Mouse (Mus musculus) forebrain, embryonic 15.5 days (tissue): ENCODE measurements at regions not wholly inside any gene's neighbourhood (a gene's known extent, or its start where the extent isn't known, plus 50 kb on each side); places are given as distances from the start of the nearest gene placed in this dataset.

Source experiments
- ATAC-seq: fragments of 200-750 bp; cut with Nextera tagmentation; replicated peaks from 2 replicates; pipeline ENCODE4 v1.8.0; 2017; ENCODE audit warnings: mild to moderate bottlenecking, moderate TSS enrichment, moderate library complexity
- H3K27ac ChIP-seq: fragments of 300-500 bp; sonication (generic); replicated peaks from 2 replicates; pipeline ENCODE4 v1.5.1; 2015; ENCODE audit warnings: mild to moderate bottlenecking, inconsistent platforms
- H3K27me3 ChIP-seq: fragments of 300-500 bp; sonication (generic); 2 replicates; pipeline ENCODE4 v1.6.1; 2015; ENCODE audit warnings: inconsistent platforms
- H3K36me3 ChIP-seq: fragments of 300-500 bp; sonication (generic); 2 replicates; pipeline ENCODE4 v1.6.1; 2015; ENCODE audit warnings: mild to moderate bottlenecking, inconsistent platforms
- H3K4me1 ChIP-seq: fragments of 300-500 bp; sonication (generic); 2 replicates; pipeline ENCODE4 v1.6.1; 2015; ENCODE audit warnings: inconsistent platforms
- H3K4me2 ChIP-seq: fragments of 300-500 bp; sonication (generic); replicated peaks from 2 replicates; pipeline ENCODE4 v1.6.1; 2015; ENCODE audit warnings: mild to moderate bottlenecking, inconsistent platforms
- H3K4me3 ChIP-seq: fragments of 300-500 bp; sonication (generic); 2 replicates; pipeline ENCODE4 v1.5.1; 2015; ENCODE audit warnings: mild to moderate bottlenecking, inconsistent platforms
- H3K9ac ChIP-seq: fragments of 300-500 bp; sonication (generic); replicated peaks from 2 replicates; pipeline ENCODE4 v1.6.1; 2015; ENCODE audit warnings: mild to moderate bottlenecking, inconsistent platforms
- H3K9me3 ChIP-seq: fragments of 300-500 bp; sonication (generic); 2 replicates; pipeline ENCODE4 v1.6.1; 2016; ENCODE audit warnings: inconsistent platforms
- WGBS: fragments of 180-500 bp; shearing (Covaris S2); methylation state at CpG from one replicate; pipeline ENCODE4 v1.1.7; 2015; ENCODE audit warnings: mixed read lengths; 5-methylcytosine and 5-hydroxymethylcytosine counted together

DNA sequence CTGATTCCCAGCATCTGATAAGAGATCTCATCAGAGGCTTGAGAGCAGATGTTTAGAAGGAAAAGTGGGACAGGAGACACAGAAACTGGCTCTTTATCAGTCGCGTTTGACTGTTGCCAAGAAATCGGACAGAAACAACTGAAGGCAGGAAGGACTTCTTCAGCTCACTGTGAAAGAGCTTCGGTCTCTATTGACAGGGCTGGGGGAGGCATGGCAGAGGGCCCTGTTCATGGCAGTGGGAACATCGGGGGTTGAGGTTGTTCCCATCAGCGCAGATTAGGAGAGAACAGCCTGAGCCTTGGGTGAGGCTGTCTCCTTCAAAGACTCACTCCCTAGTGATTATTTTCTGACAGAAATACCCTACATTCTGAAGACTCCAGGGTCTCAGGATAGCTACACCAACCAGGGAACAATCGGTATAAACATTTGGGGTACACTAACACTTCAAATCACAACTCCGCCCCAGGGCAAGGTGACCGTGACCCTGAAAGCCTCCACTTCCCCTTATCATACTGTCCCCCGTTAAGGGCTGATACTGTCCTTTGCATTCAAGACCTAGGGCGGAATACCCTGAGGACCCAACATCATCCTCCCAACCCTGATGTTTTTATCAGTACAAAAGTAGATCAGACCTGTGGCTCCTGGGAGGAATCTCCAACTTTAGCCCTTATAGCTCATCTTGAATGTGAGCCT lies 144.8 kb upstream of the Eci2 start:
- Histone ChIP-seq H3K4me3 (no peak overlapping the region), H3K4me2 (no peak overlapping the region), H3K4me1 (no peaks in the 10 kb centered on the region), H3K9me3 (no peaks in the 10 kb centered on the region), H3K9ac (no peak overlapping the region), H3K27me3 (no peaks in the 10 kb centered on the region), H3K27ac (no peak overlapping the region), H3K36me3 (no peaks in the 10 kb centered on the region)
- WGBS = 85% methylated on average over 11 of the region's 11 CpGs
- ATAC-seq = no peak

DNA sequence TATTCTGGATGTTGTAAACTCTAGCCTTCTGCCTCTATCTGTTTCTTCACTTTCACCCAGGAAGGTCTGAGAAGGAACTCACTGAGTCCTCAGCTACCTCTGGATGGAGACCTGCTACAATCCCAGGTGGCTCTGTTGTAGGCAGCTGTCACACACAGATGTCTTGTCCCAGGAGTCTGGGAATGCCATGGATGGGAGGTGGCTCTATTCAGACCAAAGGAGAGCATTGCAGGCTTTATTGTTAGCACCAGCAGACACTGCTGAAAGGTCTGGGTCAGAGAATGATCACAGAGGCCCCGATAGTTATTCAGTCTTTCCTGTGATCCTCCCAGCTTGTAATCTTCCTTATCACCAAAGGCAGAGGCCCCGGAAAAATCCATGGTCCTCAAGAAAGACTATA lies 146.6 kb upstream of the Eci2 start:
- H3K9me3 ChIP-seq = no peaks in the 10 kb centered on the region
- H3K27ac ChIP-seq = no peak overlapping the region
- no peak for ATAC-seq
- no peak overlapping the region for H3K4me2 ChIP-seq
- WGBS = 36% methylated on average over 2 of the region's 2 CpGs
- H3K9ac ChIP-seq = no peak overlapping the region
- no peaks in the 10 kb centered on the region for H3K27me3 ChIP-seq
- no peaks in the 10 kb centered on the region for H3K4me1 ChIP-seq
- no peak overlapping the region for H3K4me3 ChIP-seq
- no peaks in the 10 kb centered on the region for H3K36me3 ChIP-seq

DNA sequence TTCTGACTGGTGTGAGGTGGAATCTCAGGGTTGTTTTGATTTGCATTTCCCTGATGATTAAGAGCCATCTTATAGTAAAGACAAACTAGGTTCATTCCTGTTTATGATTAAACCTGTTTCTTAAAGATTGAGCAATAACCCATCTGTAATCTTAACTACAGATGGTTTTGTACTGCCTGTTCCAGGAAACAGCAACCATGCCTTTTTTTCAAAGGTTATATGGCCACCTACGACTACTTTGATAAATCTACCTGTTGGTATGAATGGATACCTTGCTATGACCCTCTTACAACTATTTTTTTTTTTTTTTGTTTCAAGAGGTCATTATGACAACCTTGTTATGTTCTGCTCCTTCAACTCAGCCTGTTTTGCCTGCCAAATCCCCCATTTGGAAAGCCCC lies 148.7 kb upstream of the Eci2 start:
- Histone ChIP-seq H3K36me3 (no peaks in the 10 kb centered on the region), H3K9ac (no peak overlapping the region), H3K27me3 (no peaks in the 10 kb centered on the region), H3K9me3 (no peaks in the 10 kb centered on the region), H3K4me1 (no peaks in the 10 kb centered on the region), H3K4me2 (no peak overlapping the region), H3K4me3 (no peak overlapping the region), H3K27ac (no peak overlapping the region)
- 71% methylated on average over 1 of the region's 1 CpGs for WGBS
- ATAC-seq = no peak

DNA sequence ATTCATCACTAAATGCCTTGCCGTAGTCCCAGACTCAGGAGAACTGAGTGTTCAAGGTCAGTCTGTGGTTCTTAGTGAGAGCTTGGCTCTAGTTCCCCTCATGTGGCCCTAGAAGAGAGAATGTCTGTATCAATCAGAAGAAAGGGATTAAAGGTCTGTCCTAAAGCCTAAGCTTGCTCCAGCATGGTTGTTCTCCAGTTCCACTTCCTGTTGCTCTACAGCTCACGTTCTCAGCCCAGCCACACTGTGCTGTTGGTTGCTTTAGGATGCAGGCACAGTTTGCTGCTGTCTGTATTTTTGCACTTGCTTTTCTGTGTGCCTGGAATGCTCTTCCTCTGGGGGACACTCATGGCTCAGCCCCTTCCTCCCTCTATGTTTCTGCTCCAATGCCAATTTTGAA lies 150.4 kb upstream of the Eci2 start:
- 64% methylated on average over 2 of the region's 2 CpGs for WGBS
- no peak overlapping the region for H3K27ac ChIP-seq
- H3K4me1 ChIP-seq = no peaks in the 10 kb centered on the region
- no peak overlapping the region for H3K9ac ChIP-seq
- H3K36me3 ChIP-seq = no peaks in the 10 kb centered on the region
- no peaks in the 10 kb centered on the region for H3K27me3 ChIP-seq
- no peak for ATAC-seq
- H3K9me3 ChIP-seq = no peaks in the 10 kb centered on the region
- H3K4me3 ChIP-seq = no peak overlapping the region
- no peak overlapping the region for H3K4me2 ChIP-seq

DNA sequence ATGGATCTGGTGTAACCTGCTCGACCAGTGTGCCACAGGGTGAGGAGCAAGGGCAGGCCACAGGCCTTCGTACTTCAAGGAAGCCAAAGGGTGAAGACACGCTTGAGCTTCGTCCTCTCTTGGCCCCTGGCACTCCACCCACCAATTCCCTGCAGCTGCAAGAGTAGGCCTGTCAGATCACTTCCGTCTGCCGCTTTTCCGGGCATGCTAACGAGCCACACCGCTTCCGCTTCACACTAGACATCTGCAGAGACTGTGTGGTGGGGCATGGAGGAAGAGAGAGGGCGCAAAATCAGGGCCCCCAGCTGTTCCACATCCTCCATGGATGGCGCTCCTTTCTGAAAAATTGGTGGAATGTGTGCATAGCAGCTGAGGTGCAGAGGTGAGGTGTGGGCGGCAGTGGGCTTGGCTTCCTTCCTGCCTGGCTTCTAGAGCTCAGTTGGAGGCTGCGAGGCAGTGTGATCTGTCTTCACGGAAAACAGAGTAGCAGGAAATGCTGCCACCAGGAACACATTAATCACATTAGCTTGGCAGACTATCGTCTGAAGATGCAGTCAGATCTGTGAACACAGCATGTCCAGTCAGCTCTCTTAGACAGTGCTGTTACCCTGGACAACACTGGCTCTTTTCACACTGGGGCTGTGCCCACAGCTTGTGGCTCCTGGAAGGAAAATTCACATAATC lies 162.3 kb upstream of the Eci2 start:
- no peaks in the 10 kb centered on the region for H3K27me3 ChIP-seq
- peaks cover 7% of the 10 kb centered on the region; the same call in 1 of the 2 replicates for H3K4me1 ChIP-seq
- no peaks in the 10 kb centered on the region for H3K36me3 ChIP-seq
- H3K4me2 ChIP-seq = no peak overlapping the region
- no peak overlapping the region for H3K27ac ChIP-seq
- peak; percentile 63 for ATAC-seq
- H3K9me3 ChIP-seq = no peaks in the 10 kb centered on the region
- H3K4me3 ChIP-seq = no peak overlapping the region
- WGBS = 53% methylated on average over 16 of the region's 16 CpGs
- no peak overlapping the region for H3K9ac ChIP-seq

DNA sequence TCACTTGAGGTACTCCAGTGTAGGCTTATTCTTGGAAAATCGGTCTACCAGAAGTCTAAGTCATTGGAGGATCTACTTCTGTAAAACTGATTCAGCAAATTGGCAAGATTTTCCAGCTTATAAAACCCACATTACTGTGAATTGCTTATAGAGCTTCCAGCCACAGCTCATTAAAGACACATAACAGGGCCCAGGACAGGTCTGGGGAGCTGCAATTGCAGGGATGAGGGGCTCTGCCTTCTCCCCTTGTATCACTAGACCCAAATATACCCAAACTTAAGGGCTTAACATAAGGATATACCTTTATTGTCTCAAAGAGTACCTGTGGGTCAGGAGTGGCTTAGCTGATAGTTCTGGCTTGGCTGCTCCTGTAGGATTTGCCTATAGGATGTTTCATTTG lies 175.2 kb upstream of the Eci2 start:
- ATAC-seq = no peak

DNA sequence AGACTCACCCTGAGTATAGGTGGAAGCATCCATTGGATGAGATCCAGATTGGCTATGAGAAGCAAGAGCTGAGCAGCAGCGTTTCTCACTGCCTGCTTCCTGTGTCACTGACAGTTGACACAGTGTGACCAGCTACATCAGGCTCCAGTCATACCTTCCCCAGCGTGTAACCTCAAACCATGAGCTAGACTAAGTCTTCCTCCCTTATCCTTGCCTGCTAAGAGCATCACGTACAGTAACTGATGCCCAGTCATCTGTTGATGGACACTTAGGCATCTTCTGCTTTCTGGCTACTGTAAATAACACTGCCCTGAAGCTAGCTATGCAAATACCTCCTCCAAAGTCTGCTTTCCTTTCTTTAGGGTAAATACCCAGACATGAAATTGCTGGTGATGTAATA lies 181.4 kb upstream of the Eci2 start:
- H3K4me2 ChIP-seq = no peak overlapping the region

More for the DNA sequence above, 175.2 kb upstream of the Eci2 start:
- H3K9me3 ChIP-seq = no peaks in the 10 kb centered on the region
- H3K4me3 ChIP-seq = no peak overlapping the region
- no peak overlapping the region for H3K27ac ChIP-seq
- H3K9ac ChIP-seq = no peak overlapping the region
- 94% methylated on average over 1 of the region's 1 CpGs for WGBS
- H3K4me1 ChIP-seq = no peaks in the 10 kb centered on the region
- no peak overlapping the region for H3K4me2 ChIP-seq
- H3K36me3 ChIP-seq = no peaks in the 10 kb centered on the region
- no peaks in the 10 kb centered on the region for H3K27me3 ChIP-seq

DNA sequence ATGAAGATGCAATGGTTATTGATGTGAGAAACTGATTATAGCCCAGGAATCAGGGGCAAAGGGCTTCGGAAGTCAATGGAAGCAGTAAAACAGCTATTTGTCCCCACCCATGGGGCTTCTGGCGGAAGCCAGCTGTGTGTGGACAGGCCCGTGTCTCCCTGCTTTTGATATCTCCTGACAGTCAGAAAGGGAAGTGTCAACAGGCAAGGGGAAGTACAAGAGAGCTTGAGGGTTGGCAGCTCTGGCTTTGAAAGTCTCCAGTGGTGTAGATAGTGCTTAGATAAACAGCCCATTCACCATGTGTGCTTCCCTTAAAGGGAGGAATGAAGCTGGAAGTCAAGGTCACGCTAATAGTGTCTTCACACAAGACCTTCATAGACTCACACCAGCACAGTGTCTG lies 182.7 kb upstream of the Eci2 start:
- H3K9ac ChIP-seq = no peak overlapping the region
- ATAC-seq = no peak
- H3K4me3 ChIP-seq = no peak overlapping the region
- no peak overlapping the region for H3K4me2 ChIP-seq
- 87% methylated on average over 4 of the region's 4 CpGs for WGBS
- H3K27ac ChIP-seq = no peak overlapping the region
- H3K4me1 ChIP-seq = no peaks in the 10 kb centered on the region
- H3K9me3 ChIP-seq = no peaks in the 10 kb centered on the region
- no peaks in the 10 kb centered on the region for H3K36me3 ChIP-seq
- H3K27me3 ChIP-seq = no peaks in the 10 kb centered on the region

More for the DNA sequence above, 181.4 kb upstream of the Eci2 start:
- Histone ChIP-seq H3K9me3 (no peaks in the 10 kb centered on the region), H3K36me3 (no peaks in the 10 kb centered on the region), H3K9ac (no peak overlapping the region), H3K27me3 (no peaks in the 10 kb centered on the region), H3K4me3 (no peak overlapping the region), H3K27ac (no peak overlapping the region), H3K4me1 (no peaks in the 10 kb centered on the region)
- no peak for ATAC-seq
- 77% methylated on average over 3 of the region's 3 CpGs for WGBS

DNA sequence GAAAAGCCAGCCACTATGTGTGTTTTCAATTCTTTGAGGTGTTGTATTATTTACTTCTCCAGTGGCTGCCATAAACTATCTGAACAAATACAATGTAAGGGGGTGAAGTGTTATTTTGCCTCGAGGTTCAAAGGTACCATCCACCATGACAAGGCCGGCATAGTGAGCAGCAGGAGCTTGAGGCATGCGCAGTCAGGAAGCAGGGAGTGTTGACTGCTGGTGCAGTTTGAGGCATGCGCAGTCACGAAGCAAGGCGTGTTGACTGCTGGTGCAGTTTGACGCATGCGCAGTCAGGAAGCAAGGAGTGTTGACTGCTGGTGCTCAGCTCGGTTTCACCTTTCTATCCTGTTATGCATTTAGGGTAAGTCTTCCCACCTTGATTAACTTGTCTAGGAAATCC lies 184.9 kb upstream of the Eci2 start:
- Histone ChIP-seq H3K9ac (no peak overlapping the region), H3K36me3 (no peaks in the 10 kb centered on the region), H3K27me3 (no peaks in the 10 kb centered on the region), H3K4me3 (no peak overlapping the region), H3K4me2 (no peak overlapping the region), H3K27ac (no peak overlapping the region), H3K4me1 (no peaks in the 10 kb centered on the region), H3K9me3 (no peaks in the 10 kb centered on the region)
- no peak for ATAC-seq
- WGBS = 92% methylated on average over 9 of the region's 9 CpGs

DNA sequence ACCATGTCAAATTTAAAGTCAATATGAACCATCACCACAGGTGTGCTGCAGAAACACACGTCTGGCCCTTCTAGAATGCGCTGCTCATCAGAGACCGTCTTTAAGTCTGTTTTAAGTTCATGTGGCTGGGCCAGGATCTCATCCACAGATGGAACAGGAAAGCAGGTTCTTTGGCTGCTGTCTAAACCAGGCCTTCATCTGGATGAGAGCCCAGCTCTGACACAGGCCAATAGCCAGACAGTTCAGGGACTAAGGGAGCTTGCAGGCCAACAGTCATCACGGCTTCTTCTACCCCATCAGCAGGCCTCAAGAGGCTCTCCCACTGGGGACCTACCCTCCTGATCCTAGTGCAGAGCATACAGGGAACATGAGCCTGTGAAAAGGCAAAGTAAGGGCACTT lies 185.4 kb upstream of the Eci2 start:
- no peak for ATAC-seq

DNA sequence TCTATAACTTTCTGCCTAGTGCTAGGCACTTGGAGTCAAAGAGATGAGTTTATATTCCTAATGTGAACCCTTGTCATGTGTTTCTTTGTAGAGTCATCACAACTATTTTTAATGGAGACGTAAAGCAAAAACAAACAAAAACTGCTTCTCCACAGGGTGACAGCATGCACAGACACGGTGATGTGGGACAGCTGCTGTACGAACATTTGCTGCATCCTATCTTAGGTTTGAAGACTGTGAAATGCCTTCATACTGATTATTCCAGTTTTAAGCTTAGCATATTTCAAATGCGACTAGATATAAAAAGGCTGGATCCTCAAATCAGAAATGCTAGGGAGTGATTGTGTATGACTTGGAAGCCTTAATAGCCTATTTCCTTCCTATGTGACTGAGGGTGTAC lies 187.3 kb upstream of the Eci2 start:
- 90% methylated on average over 4 of the region's 4 CpGs for WGBS
- ATAC-seq = no peak
- H3K9ac ChIP-seq = no peak overlapping the region

More for the DNA sequence above, 185.4 kb upstream of the Eci2 start:
- 93% methylated on average over 4 of the region's 4 CpGs for WGBS
- no peaks in the 10 kb centered on the region for H3K9me3 ChIP-seq
- no peaks in the 10 kb centered on the region for H3K36me3 ChIP-seq
- H3K27ac ChIP-seq = no peak overlapping the region
- H3K27me3 ChIP-seq = no peaks in the 10 kb centered on the region
- H3K9ac ChIP-seq = no peak overlapping the region
- H3K4me2 ChIP-seq = no peak overlapping the region
- no peaks in the 10 kb centered on the region for H3K4me1 ChIP-seq
- H3K4me3 ChIP-seq = no peak overlapping the region

DNA sequence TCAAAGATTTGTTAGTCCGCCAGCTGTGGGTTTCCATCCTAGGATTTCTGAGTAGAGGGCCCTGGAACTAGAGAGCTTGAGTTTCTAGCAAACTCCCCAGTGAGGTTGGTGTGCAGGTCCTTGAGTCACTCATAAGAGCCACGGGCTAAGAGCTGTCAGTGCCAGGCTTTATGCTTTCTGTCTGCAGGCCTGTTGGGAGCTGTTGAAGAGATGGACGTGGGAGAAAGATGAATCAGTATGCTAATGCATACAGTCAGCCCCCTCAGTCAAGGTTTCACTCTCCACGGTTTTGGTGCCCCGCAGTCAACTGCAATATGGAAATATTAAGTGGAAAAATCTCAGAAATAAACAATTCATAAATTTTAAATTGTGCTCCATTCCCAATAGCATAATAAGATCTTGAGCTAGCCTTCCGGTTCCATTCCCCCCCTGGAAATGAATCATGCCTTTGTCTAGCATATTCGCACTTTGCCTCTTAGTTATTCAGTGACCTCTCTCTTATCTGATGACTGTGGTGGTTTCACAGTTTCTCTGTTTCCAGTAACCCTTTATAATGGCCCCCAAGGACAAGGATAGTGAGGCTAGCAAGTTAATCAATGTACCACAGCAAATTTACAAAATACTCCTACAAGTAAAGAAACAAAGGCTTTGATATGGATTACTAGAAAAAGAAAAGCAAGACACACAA lies 199.4 kb upstream of the Eci2 start:
- H3K4me3 ChIP-seq = no peak overlapping the region
- no peak for ATAC-seq
- WGBS = 88% methylated on average over 7 of the region's 7 CpGs
- H3K27me3 ChIP-seq = no peaks in the 10 kb centered on the region
- H3K9me3 ChIP-seq = no peaks in the 10 kb centered on the region
- no peak overlapping the region for H3K4me2 ChIP-seq
- H3K36me3 ChIP-seq = no peaks in the 10 kb centered on the region
- no peaks in the 10 kb centered on the region for H3K4me1 ChIP-seq
- no peak overlapping the region for H3K27ac ChIP-seq
- no peak overlapping the region for H3K9ac ChIP-seq

More for the DNA sequence above, 187.3 kb upstream of the Eci2 start:
- H3K9me3 ChIP-seq = no peaks in the 10 kb centered on the region
- no peak overlapping the region for H3K4me2 ChIP-seq
- no peaks in the 10 kb centered on the region for H3K27me3 ChIP-seq
- no peaks in the 10 kb centered on the region for H3K36me3 ChIP-seq
- H3K27ac ChIP-seq = no peak overlapping the region
- no peak overlapping the region for H3K4me3 ChIP-seq
- no peaks in the 10 kb centered on the region for H3K4me1 ChIP-seq
